11 mouse cellular contexts compared by ENCODE assay signal in the genomic region with DNA sequence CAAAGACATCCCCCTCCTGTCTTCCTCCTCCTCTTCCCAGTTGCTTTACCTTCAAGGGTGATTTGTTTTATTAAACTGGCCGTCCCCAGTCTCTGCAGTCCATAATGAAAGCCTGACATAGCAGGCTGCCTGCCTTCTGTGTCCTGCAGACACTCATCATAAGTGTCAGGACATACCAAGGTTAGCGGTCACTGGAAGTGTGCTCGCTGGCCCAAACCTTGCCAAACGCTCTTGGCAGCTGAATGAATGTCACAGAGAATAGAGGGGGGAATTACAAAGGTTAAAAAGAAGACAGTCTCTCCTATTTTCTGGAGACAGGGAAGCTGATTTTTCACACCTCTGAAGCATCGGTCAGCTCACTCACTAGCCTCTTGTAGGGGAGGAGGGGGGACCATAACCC. TPM values are rescaled to one million over a fixed set of nuclear protein-coding genes. Genes with fewer than 3 reads are reported as not detected.
DNase-seq lines count a peak whose midpoint lies in the region; ATAC-seq and TF ChIP-seq lines count a peak whose summit lies in the region.
"Had no signal": no experiment of that assay in that cellular context is flagged by ENCODE, and none has a peak within 500 bp of the region (broad histone marks: within the 10 kb centered on the region; RNA-seq: fewer than 3 reads in every experiment).

No protein-coding gene starts in this region.

- no peaks in the 10 kb centered on the region for H3K4me1 ChIP-seq in kidney, adult 2 months (ENCODE audit: control insufficient read depth, insufficient read depth, low read length)
- H3K4me1 ChIP-seq in kidney, embryonic 16.5 days (ENCODE audit: insufficient read depth, low read length), result no peaks in the 10 kb centered on the region
- peaks cover 35% of the 10 kb centered on the region for H3K4me1 ChIP-seq in heart, postnatal 0 days (ENCODE audit: control insufficient read depth, insufficient read depth)

- in situ Hi-C loops in Patski (cut with MboI; ENCODE audit: low pct_unique_long_range_greater_than_20kb), result no loop called here

- no peak overlapping the region for H3K9ac ChIP-seq in kidney, embryonic 16.5 days (replicated peaks; ENCODE audit: low read length)
- H3K9ac ChIP-seq in heart, postnatal 0 days (replicated peaks; ENCODE audit: low read depth, low read length), result peak overlapping the region; percentile 32; the same call in 1 of the 2 replicates
- H3K9ac ChIP-seq: forebrain, embryonic 12.5 days; kidney, embryonic 15.5 days; lung, embryonic 15.5 days had no signal

- no peak for TF ChIP-seq EP300 in heart, postnatal 0 days (IDR thresholded peaks at IDR 0.05; ENCODE audit: low read depth)

- CTCF ChIA-PET in Patski (lab: Charles Lee), result no interaction called here

- peak; percentile 10 for DNase-seq in kidney, adult 2 months
- DNase-seq in Patski (ENCODE audit: low read depth, low spot score), result no peak
- DNase-seq in adrenal gland, postnatal 25 days, result peak; percentile 66
- peak; percentile 72 for DNase-seq in heart, postnatal 0 days (ENCODE audit: low spot score)
- no peak for DNase-seq in gastrocnemius, postnatal 36 days
- DNase-seq in right cerebral cortex, postnatal 4 days, result no peak
- DNase-seq in kidney, postnatal 4 days, result no peak

- POLR2A ChIA-PET in Patski (lab: Charles Lee), result no interaction called here

- H3K4me2 ChIP-seq in kidney, embryonic 16.5 days (replicated peaks; ENCODE audit: low read depth, low read length), result no peak overlapping the region
- no peak overlapping the region for H3K4me2 ChIP-seq in heart, postnatal 0 days (ENCODE audit: low read depth, low read length)
- H3K4me2 ChIP-seq: forebrain, embryonic 12.5 days; kidney, embryonic 15.5 days; lung, embryonic 15.5 days had no signal

- TF ChIP-seq CTCF in kidney, adult 2 months (conservative IDR thresholded peaks at IDR 0.05; ENCODE audit: insufficient read depth, insufficient read length, low read depth, low read length), result no peak
- no peak for TF ChIP-seq CTCF in Patski (IDR thresholded peaks at IDR 0.05)
- no peak for TF ChIP-seq CTCF in heart, postnatal 0 days (IDR thresholded peaks at IDR 0.05; ENCODE audit: low read depth)

- no peak for TF ChIP-seq POLR2A in kidney, adult 2 months (IDR thresholded peaks at IDR 0.05; ENCODE audit: low read depth, low read length)

- no peak overlapping the region for H3K4me3 ChIP-seq in kidney, adult 2 months (ENCODE audit: insufficient read depth, low read depth, low read length)
- H3K4me3 ChIP-seq in kidney, embryonic 16.5 days (ENCODE audit: low read length), result no peak overlapping the region
- no peak overlapping the region for H3K4me3 ChIP-seq in heart, postnatal 0 days (ENCODE audit: low read depth, low read length)
- H3K4me3 ChIP-seq: forebrain, embryonic 12.5 days; kidney, embryonic 15.5 days; lung, embryonic 15.5 days had no signal

- H3K36me3 ChIP-seq in kidney, adult 2 months (ENCODE audit: control insufficient read depth, insufficient read depth, low read length), result no peaks in the 10 kb centered on the region
- H3K36me3 ChIP-seq in kidney, embryonic 16.5 days (ENCODE audit: insufficient read depth, low read length), result no peaks in the 10 kb centered on the region
- H3K36me3 ChIP-seq in heart, postnatal 0 days (replicated peaks; ENCODE audit: control insufficient read depth, insufficient read depth, low read length), result peaks cover 4% of the 10 kb centered on the region; the same call in 1 of the 2 replicates
- H3K36me3 ChIP-seq: forebrain, embryonic 12.5 days; kidney, embryonic 15.5 days; lung, embryonic 15.5 days had no signal

- WGBS in kidney, adult 2 months, result 37% methylated on average over 5 of the region's 5 CpGs
- 36% methylated on average over 5 of the region's 5 CpGs for WGBS in kidney, embryonic 16.5 days
- 20% methylated on average over 5 of the region's 5 CpGs for WGBS in heart, postnatal 0 days

- H3K27ac ChIP-seq in kidney, adult 2 months (ENCODE audit: insufficient read depth, low read depth, low read length), result no peak overlapping the region
- no peak overlapping the region for H3K27ac ChIP-seq in kidney, embryonic 16.5 days (ENCODE audit: low read length)
- peak overlapping the region; percentile 97 for H3K27ac ChIP-seq in heart, postnatal 0 days (ENCODE audit: low read depth)
- H3K27ac ChIP-seq: forebrain, embryonic 12.5 days; kidney, embryonic 15.5 days; lung, embryonic 15.5 days had no signal

- no peaks in the 10 kb centered on the region for H3K27me3 ChIP-seq in kidney, adult 2 months (replicated peaks; ENCODE audit: control insufficient read depth, insufficient read depth, low read length)
- H3K27me3 ChIP-seq in kidney, embryonic 16.5 days (ENCODE audit: insufficient read depth, low read length), result no peaks in the 10 kb centered on the region
- no peaks in the 10 kb centered on the region for H3K27me3 ChIP-seq in Patski
- no peaks in the 10 kb centered on the region for H3K27me3 ChIP-seq in heart, postnatal 0 days (ENCODE audit: control insufficient read depth, insufficient read depth, low read length)

- ATAC-seq in kidney, embryonic 16.5 days (ENCODE audit: low FRiP score, low TSS enrichment), result no peak
- ATAC-seq in Patski, result peak; percentile 66
- ATAC-seq in heart, postnatal 0 days (ENCODE audit: insufficient read depth, low read depth), result peak; percentile 66

- no peaks in the 10 kb centered on the region for H3K9me3 ChIP-seq in kidney, embryonic 16.5 days (ENCODE audit: low read length)
- no peaks in the 10 kb centered on the region for H3K9me3 ChIP-seq in heart, postnatal 0 days (replicated peaks; ENCODE audit: control insufficient read depth, low read length)
- H3K9me3 ChIP-seq: forebrain, embryonic 12.5 days; kidney, embryonic 15.5 days; lung, embryonic 15.5 days had no signal

- intact Hi-C loops in gastrocnemius, postnatal 36 days (cut with DNase I), result no loop called here

RNA-seq across cellular contexts. Expression of gene Prox1, which starts 42.6 kb away (rescaled TPM):
- 2.7 and 3.7 TPM in 2 replicates for polyA plus RNA-seq in kidney, adult 2 months (2012; rRNA removed)
- 0.89 and 1.3 TPM in 2 replicates for polyA plus RNA-seq in kidney, embryonic 16.5 days (2015; fragmentation: Nextera tagmentation; extraction: Ambion mirVana)
- 0.51 TPM for polyA plus RNA-seq in Patski (2021)
- 52.6 and 66.7 TPM in 2 replicates for total RNA-seq in adrenal gland, postnatal 25 days (2021)
- total RNA-seq in heart, postnatal 0 days (2014; rRNA removed; ENCODE audit: low replicate concordance), result 23.1 and 31.5 TPM in 2 replicates
- 17.3 and 17.8 TPM in 2 replicates for polyA plus RNA-seq in heart, postnatal 0 days (2015; fragmentation: Nextera tagmentation; extraction: Ambion mirVana)
- total RNA-seq in gastrocnemius, postnatal 36 days (2021), result 1 to 10 TPM; 2.4 to 3.2 TPM

Comparison
In these comparisons a context has a peak if more than half of its experiments do, and no peak if none do; other contexts are left out.
1. DNase-seq: peak in kidney, adult 2 months (single experiment), adrenal gland, postnatal 25 days (single experiment) and heart, postnatal 0 days (single experiment); none in Patski (single experiment), gastrocnemius, postnatal 36 days (0 of 2), right cerebral cortex, postnatal 4 days (single experiment) and kidney, postnatal 4 days (0 of 2).